ENCODE assay signal across 13 mouse cellular contexts in genomic region chr10:121500034-121500433, GRCm38 (mm10). TPM values are rescaled to one million over a fixed set of nuclear protein-coding genes. Genes with fewer than 3 reads are reported as not detected.
DNase-seq lines count a peak whose midpoint lies in the region; ATAC-seq and TF ChIP-seq lines count a peak whose summit lies in the region.
"Had no signal": no experiment of that assay in that cellular context is flagged by ENCODE, and none has a peak within 500 bp of the region (broad histone marks: within the 10 kb centered on the region; RNA-seq: fewer than 3 reads in every experiment).

No protein-coding gene starts in this region.

- no peak overlapping the region for H3K27ac ChIP-seq in hindbrain, postnatal 0 days
- no peak overlapping the region for H3K27ac ChIP-seq in hindbrain, embryonic 12.5 days
- peak overlapping the region; percentile 81 for H3K27ac ChIP-seq in ES-Bruce4 (ENCODE audit: insufficient read depth, low read length)
- H3K27ac ChIP-seq in bone marrow, adult 2 months (ENCODE audit: control insufficient read depth, insufficient read depth, low read depth, low read length, poor library complexity): peak overlapping the region; percentile 9; the same call in 1 of the 2 replicates
- no peak overlapping the region for H3K27ac ChIP-seq in lung, embryonic 14.5 days (ENCODE audit: low read depth)
- H3K27ac ChIP-seq: embryonic facial prominence, embryonic 15.5 days; limb, embryonic 13.5 days had no signal

- H3K9me3 ChIP-seq in hindbrain, postnatal 0 days (ENCODE audit: low read length): no peaks in the 10 kb centered on the region
- no peaks in the 10 kb centered on the region for H3K9me3 ChIP-seq in hindbrain, embryonic 12.5 days (replicated peaks)
- no peaks in the 10 kb centered on the region for H3K9me3 ChIP-seq in ES-Bruce4 (replicated peaks; ENCODE audit: control insufficient read depth, insufficient read depth, low read length, poor library complexity, severe bottlenecking)
- H3K9me3 ChIP-seq in lung, embryonic 14.5 days (ENCODE audit: low read depth, low read length): no peaks in the 10 kb centered on the region
- H3K9me3 ChIP-seq: embryonic facial prominence, embryonic 15.5 days; limb, embryonic 13.5 days had no signal

- H3K4me2 ChIP-seq in hindbrain, postnatal 0 days (ENCODE audit: low read depth, low read length): no peak overlapping the region
- no peak overlapping the region for H3K4me2 ChIP-seq in hindbrain, embryonic 12.5 days (replicated peaks)
- no peak overlapping the region for H3K4me2 ChIP-seq in lung, embryonic 14.5 days
- H3K4me2 ChIP-seq: embryonic facial prominence, embryonic 15.5 days; limb, embryonic 13.5 days had no signal

- WGBS in hindbrain, postnatal 0 days: 63% methylated on average over 5 of the region's 5 CpGs
- WGBS in hindbrain, embryonic 12.5 days: 71% methylated on average over 5 of the region's 5 CpGs
- 59% methylated on average over 5 of the region's 5 CpGs for WGBS in bone marrow, adult 2 months
- 52% methylated on average over 5 of the region's 5 CpGs for WGBS in lung, embryonic 14.5 days

- DNase-seq in hindbrain, postnatal 0 days (ENCODE audit: low spot score): no peak
- DNase-seq in lung, embryonic 14.5 days: peak; percentile 65
- DNase-seq in Muller cell, postnatal 12 days (ENCODE audit: inconsistent ontology term): no peak
- no peak for DNase-seq in cerebellum, adult 9-10 months
- DNase-seq: gastrocnemius, postnatal 36 days; right cerebral cortex, postnatal 25 days; thymus, postnatal 25 days had no signal

- H3K9ac ChIP-seq in hindbrain, postnatal 0 days (replicated peaks; ENCODE audit: low read length): no peak overlapping the region
- H3K9ac ChIP-seq in hindbrain, embryonic 12.5 days: no peak overlapping the region
- H3K9ac ChIP-seq in ES-Bruce4 (ENCODE audit: low read depth, poor library complexity, severe bottlenecking): 0 out of 2 replicates have a peak overlapping the region, but pooled peaks have one; percentile 49
- no peak overlapping the region for H3K9ac ChIP-seq in lung, embryonic 14.5 days
- H3K9ac ChIP-seq: embryonic facial prominence, embryonic 15.5 days; limb, embryonic 13.5 days had no signal

- no peaks in the 10 kb centered on the region for H3K27me3 ChIP-seq in hindbrain, postnatal 0 days (ENCODE audit: insufficient read depth, low read length)
- no peaks in the 10 kb centered on the region for H3K27me3 ChIP-seq in hindbrain, embryonic 12.5 days
- H3K27me3 ChIP-seq in ES-Bruce4 (ENCODE audit: control insufficient read depth, insufficient read depth, low read length, poor library complexity, severe bottlenecking): no peaks in the 10 kb centered on the region
- no peaks in the 10 kb centered on the region for H3K27me3 ChIP-seq in lung, embryonic 14.5 days (ENCODE audit: insufficient read depth, low read length)
- H3K27me3 ChIP-seq: embryonic facial prominence, embryonic 15.5 days; limb, embryonic 13.5 days; Patski had no signal

- TF ChIP-seq POLR2A in ES-Bruce4 (IDR thresholded peaks at IDR 0.05; ENCODE audit: insufficient read depth, low read length): no peak
- TF ChIP-seq POLR2A in bone marrow, adult 2 months (IDR thresholded peaks at IDR 0.05; ENCODE audit: borderline replicate concordance, control insufficient read depth, low read depth, low read length): no peak

- H3K4me1 ChIP-seq in hindbrain, postnatal 0 days (ENCODE audit: insufficient read depth, low read length): no peaks in the 10 kb centered on the region
- H3K4me1 ChIP-seq in hindbrain, embryonic 12.5 days: peaks cover 7% of the 10 kb centered on the region; the same call in 1 of the 2 replicates
- H3K4me1 ChIP-seq in ES-Bruce4 (ENCODE audit: control insufficient read depth, insufficient read depth, low read length): peaks cover 2% of the 10 kb centered on the region
- H3K4me1 ChIP-seq in bone marrow, adult 2 months (ENCODE audit: control insufficient read depth, insufficient read depth, low read length): peaks cover 7% of the 10 kb centered on the region
- peaks cover 5% of the 10 kb centered on the region; the same call in 1 of the 2 replicates for H3K4me1 ChIP-seq in lung, embryonic 14.5 days (ENCODE audit: insufficient read depth)

- TF ChIP-seq CTCF in hindbrain, postnatal 0 days (IDR thresholded peaks at IDR 0.05; ENCODE audit: low read depth): peak; percentile 32; the same call in 1 of the 2 replicates
- no peak for TF ChIP-seq CTCF in ES-Bruce4 (IDR thresholded peaks at IDR 0.05; ENCODE audit: low read depth, low read length)
- TF ChIP-seq CTCF in bone marrow, adult 2 months (IDR thresholded peaks at IDR 0.05; ENCODE audit: control insufficient read depth, insufficient read depth, low read length): no peak
- peak; percentile 49 for TF ChIP-seq CTCF in lung, embryonic 14.5 days (IDR thresholded peaks at IDR 0.05; ENCODE audit: low read depth)

- ATAC-seq in hindbrain, postnatal 0 days: no peak
- no peak for ATAC-seq in hindbrain, embryonic 12.5 days (ENCODE audit: low FRiP score)
- no peak for ATAC-seq in lung, embryonic 14.5 days (ENCODE audit: insufficient read depth)
- ATAC-seq: Patski had no signal

- no peaks in the 10 kb centered on the region for H3K36me3 ChIP-seq in hindbrain, postnatal 0 days (ENCODE audit: insufficient read depth, low read length)
- H3K36me3 ChIP-seq in hindbrain, embryonic 12.5 days: no peaks in the 10 kb centered on the region
- no peaks in the 10 kb centered on the region for H3K36me3 ChIP-seq in ES-Bruce4 (ENCODE audit: control insufficient read depth, insufficient read depth, low read length, poor library complexity, severe bottlenecking)
- H3K36me3 ChIP-seq in lung, embryonic 14.5 days (ENCODE audit: insufficient read depth): no peaks in the 10 kb centered on the region
- H3K36me3 ChIP-seq: embryonic facial prominence, embryonic 15.5 days; limb, embryonic 13.5 days had no signal

- H3K4me3 ChIP-seq in hindbrain, postnatal 0 days (ENCODE audit: low read length): no peak overlapping the region
- no peak overlapping the region for H3K4me3 ChIP-seq in hindbrain, embryonic 12.5 days
- H3K4me3 ChIP-seq in ES-Bruce4 (ENCODE audit: low read depth, low read length): no peak overlapping the region
- no peak overlapping the region for H3K4me3 ChIP-seq in bone marrow, adult 2 months (replicated peaks; ENCODE audit: control insufficient read depth, low read depth, low read length)
- no peak overlapping the region for H3K4me3 ChIP-seq in lung, embryonic 14.5 days (ENCODE audit: low read depth, low read length)
- H3K4me3 ChIP-seq: embryonic facial prominence, embryonic 15.5 days; limb, embryonic 13.5 days had no signal

- TF ChIP-seq EP300 in ES-Bruce4 (IDR thresholded peaks at IDR 0.05; ENCODE audit: insufficient read depth, low read depth, low read length): no peak

RNA-seq across cellular contexts. Expression of gene Rassf3, which starts 23.9 kb away (rescaled TPM):
- 7.4 and 11.1 TPM in 2 replicates for total RNA-seq in hindbrain, postnatal 0 days (2014; rRNA removed)
- 5.7 and 6.0 TPM in 2 replicates for polyA plus RNA-seq in hindbrain, postnatal 0 days (2015; fragmentation: Nextera tagmentation; extraction: Ambion mirVana)
- polyA plus RNA-seq in hindbrain, embryonic 12.5 days (2016; fragmentation: Nextera tagmentation; extraction: Ambion mirVana): 12.7 and 13.4 TPM in 2 replicates
- 41.7 and 46.6 TPM in 2 replicates for polyA plus RNA-seq in ES-Bruce4 (2011; ENCODE audit: insufficient read depth, insufficient read length, low read depth, missing spikeins)
- 18.8 and 41.2 TPM in 2 replicates for polyA plus RNA-seq in bone marrow, adult 2 months (2011; ENCODE audit: insufficient read depth, insufficient read length, low replicate concordance, missing spikeins)
- polyA plus RNA-seq in lung, embryonic 14.5 days (2014; fragmentation: Nextera tagmentation; extraction: Ambion mirVana): 19.8 and 21.0 TPM in 2 replicates

Comparison
In these comparisons a context has a peak if more than half of its experiments do, and no peak if none do; other contexts are left out.
1. H3K27ac ChIP-seq: peak in ES-Bruce4 (single experiment) and bone marrow, adult 2 months (single experiment); none in hindbrain, postnatal 0 days (single experiment), hindbrain, embryonic 12.5 days (single experiment) and lung, embryonic 14.5 days (single experiment).
2. CTCF ChIP-seq: peak in hindbrain, postnatal 0 days (single experiment) and lung, embryonic 14.5 days (single experiment); none in ES-Bruce4 (single experiment) and bone marrow, adult 2 months (single experiment).